Mouse (Mus musculus): ENCODE data around the gene Ski.

- TF ChIP-seq POLR2A (IDR thresholded peaks at IDR 0.05; ENCODE audit: low read depth, low read length) (no peak), CTCF (IDR thresholded peaks at IDR 0.05; ENCODE audit: extremely low read depth, insufficient read depth, insufficient read length, insufficient replicate concordance) (no peak)
These were observed 1.5 kb upstream of the Ski start for GRCm38 (mm10) chr4:155223594-155224528.
